Mouse (Mus musculus) embryonic facial prominence, embryonic 14.5 days (tissue): ENCODE measurements at regions not wholly inside any gene's neighbourhood (a gene's known extent, or its start where the extent isn't known, plus 50 kb on each side); places are given as distances from the start of the nearest gene placed in this dataset.

Experiments used
- ATAC-seq: fragments of 200-750 bp; cut with Nextera tagmentation; 2 replicates; pipeline ENCODE4 v1.8.0; 2017; ENCODE audit warnings: low read depth, moderate number of reproducible peaks, moderate TSS enrichment
- DNase-seq: peaks from one replicate; pipeline ENCODE4 v3.0.0-alpha.2; 2015; ENCODE audit warnings: low spot score
- H3K27ac ChIP-seq: fragments of 300-500 bp; sonication (generic); replicated peaks from 2 replicates; pipeline ENCODE4 v1.5.1; 2014; ENCODE audit warnings: low read depth, mild to moderate bottlenecking, low read length, moderate library complexity
- H3K27me3 ChIP-seq: fragments of 300-500 bp; sonication (generic); replicated peaks from 2 replicates; pipeline ENCODE4 v1.6.1; 2014; ENCODE audit warnings: low read length; ENCODE audit not compliant: control insufficient read depth, insufficient read depth
- H3K36me3 ChIP-seq: fragments of 300-500 bp; sonication (generic); 2 replicates; pipeline ENCODE4 v1.6.1; 2014; ENCODE audit warnings: low read length, mixed read lengths; ENCODE audit not compliant: control insufficient read depth, insufficient read depth
- H3K4me1 ChIP-seq: fragments of 300-500 bp; sonication (generic); 2 replicates; pipeline ENCODE4 v1.6.1; 2014; ENCODE audit warnings: antibody characterized with exemption, low read length; ENCODE audit not compliant: control insufficient read depth, insufficient read depth
- H3K4me2 ChIP-seq: fragments of 300-500 bp; sonication (generic); 2 replicates; pipeline ENCODE4 v1.6.1; 2014; ENCODE audit warnings: low read depth, mild to moderate bottlenecking, low read length, moderate library complexity, mixed read lengths
- H3K4me3 ChIP-seq: fragments of 300-500 bp; sonication (generic); 2 replicates; pipeline ENCODE4 v1.5.1; 2014; ENCODE audit warnings: low read depth, mild to moderate bottlenecking, low read length
- H3K9ac ChIP-seq: fragments of 300-500 bp; sonication (generic); 2 replicates; pipeline ENCODE4 v1.6.1; 2014; ENCODE audit warnings: low read depth, mild to moderate bottlenecking, low read length, moderate library complexity, mixed read lengths
- H3K9me3 ChIP-seq: fragments of 300-500 bp; sonication (generic); 2 replicates; pipeline ENCODE4 v1.6.1; 2016; ENCODE audit warnings: low read length; ENCODE audit not compliant: control insufficient read depth
- WGBS: fragments of 180-500 bp; shearing (Covaris S2); extraction: QIAGEN DNeasy Blood & Tissue Kit; methylation state at CpG from one replicate; pipeline ENCODE4 v1.1.7; 2014; 5-methylcytosine and 5-hydroxymethylcytosine counted together

- H3K4me3 ChIP-seq = no peak overlapping the region
These were observed 329.7 kb upstream of the Irx1 start for GRCm38 (mm10) chr13:72293059-72293694.

DNA sequence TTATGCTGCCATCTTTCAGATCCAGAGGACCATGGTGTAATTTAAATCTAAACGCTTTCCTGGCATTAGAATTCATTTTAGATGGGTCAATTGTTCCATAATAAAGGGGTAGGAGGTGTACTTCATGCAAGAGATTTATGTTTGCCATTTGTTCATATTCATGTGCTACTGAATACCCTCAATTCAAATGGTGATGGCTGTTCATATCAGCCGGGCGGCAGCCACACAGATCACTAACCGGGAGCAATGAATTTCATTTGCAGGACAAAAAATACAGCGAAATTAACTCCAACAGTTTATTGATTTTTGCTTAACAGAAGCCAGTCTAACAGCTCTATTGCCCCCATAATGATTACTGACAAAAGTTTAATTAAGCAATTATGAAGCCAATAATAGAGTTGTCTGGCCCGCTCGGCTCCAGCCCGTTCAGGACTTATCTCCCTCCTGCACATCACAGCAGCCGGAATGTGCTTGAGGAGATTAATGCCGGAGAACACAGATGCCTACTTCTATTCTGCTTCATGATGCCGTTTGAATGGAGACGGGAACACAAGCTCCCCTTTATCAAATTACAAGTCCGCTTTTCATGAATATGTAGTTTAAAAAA lies 330.3 kb upstream of the Irx2 start:
- H3K36me3 ChIP-seq = no peaks in the 10 kb centered on the region
- no peak overlapping the region for H3K27ac ChIP-seq
- H3K4me2 ChIP-seq = no peak overlapping the region
- WGBS = 46% methylated on average over 13 of the region's 13 CpGs
- peaks cover 54% of the 10 kb centered on the region for H3K27me3 ChIP-seq
- no peak for DNase-seq
- H3K4me3 ChIP-seq = no peak overlapping the region
- no peak for ATAC-seq
- no peak overlapping the region for H3K9ac ChIP-seq
- no peaks in the 10 kb centered on the region for H3K4me1 ChIP-seq
- no peaks in the 10 kb centered on the region for H3K9me3 ChIP-seq

More at GRCm38 (mm10) chr13:72293059-72293694, 329.7 kb upstream of the Irx1 start:
- ATAC-seq (no peak), DNase-seq (no peak)
- Histone ChIP-seq H3K27ac (no peak overlapping the region), H3K36me3 (no peaks in the 10 kb centered on the region), H3K4me1 (0 out of 2 replicates have a peak, but pooled peaks cover 5% of the 10 kb centered on the region), H3K27me3 (peaks cover 56% of the 10 kb centered on the region), H3K9ac (no peak overlapping the region), H3K4me2 (no peak overlapping the region), H3K9me3 (no peaks in the 10 kb centered on the region)
- 37% methylated on average over 10 of the region's 10 CpGs for WGBS

GRCm38 (mm10) chr13:72299660-72300059 lies 329.0 kb upstream of the Irx2 start:
- H3K9me3 ChIP-seq = no peaks in the 10 kb centered on the region
- no peak for ATAC-seq
- H3K27ac ChIP-seq = no peak overlapping the region
- DNase-seq = peak; percentile 27
- H3K36me3 ChIP-seq = no peaks in the 10 kb centered on the region
- no peaks in the 10 kb centered on the region for H3K4me1 ChIP-seq
- H3K4me3 ChIP-seq = no peak overlapping the region
- H3K4me2 ChIP-seq = no peak overlapping the region
- 29% methylated on average over 3 of the region's 3 CpGs for WGBS
- H3K27me3 ChIP-seq = peaks cover 57% of the 10 kb centered on the region
- no peak overlapping the region for H3K9ac ChIP-seq

DNA sequence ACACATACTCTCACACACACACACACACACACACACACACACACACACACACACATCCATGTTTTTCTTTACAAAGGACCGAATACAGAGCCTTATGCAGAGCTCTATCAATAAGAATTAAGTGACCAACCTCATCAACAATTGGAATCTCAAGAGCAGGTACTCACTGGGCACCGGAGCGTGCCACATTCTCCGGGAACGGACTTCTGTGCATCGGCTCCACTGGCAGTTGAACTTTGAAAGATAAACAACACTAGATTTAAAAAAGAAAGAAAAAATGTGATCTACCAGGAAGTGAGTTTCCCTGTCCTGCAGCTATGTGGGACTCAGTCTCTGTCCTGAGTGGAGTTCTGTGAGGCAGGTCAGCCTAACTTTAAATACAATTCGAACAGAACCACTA lies 327.5 kb upstream of the Irx2 start:
- no peak for DNase-seq
- Histone ChIP-seq H3K4me1 (no peaks in the 10 kb centered on the region), H3K27me3 (peaks cover 51% of the 10 kb centered on the region), H3K4me3 (no peak overlapping the region), H3K9ac (no peak overlapping the region), H3K4me2 (no peak overlapping the region), H3K36me3 (no peaks in the 10 kb centered on the region), H3K27ac (no peak overlapping the region), H3K9me3 (no peaks in the 10 kb centered on the region)
- no peak for ATAC-seq
- WGBS = 70% methylated on average over 7 of the region's 7 CpGs

GRCm38 (mm10) chr13:72301841-72302240 lies 326.8 kb upstream of the Irx2 start:
- ATAC-seq = no peak
- no peaks in the 10 kb centered on the region for H3K4me1 ChIP-seq
- no peaks in the 10 kb centered on the region for H3K9me3 ChIP-seq
- no peak overlapping the region for H3K4me3 ChIP-seq
- no peak overlapping the region for H3K27ac ChIP-seq
- peaks cover 49% of the 10 kb centered on the region for H3K27me3 ChIP-seq
- WGBS = 74% methylated on average over 15 of the region's 15 CpGs
- no peak overlapping the region for H3K9ac ChIP-seq
- no peak overlapping the region for H3K4me2 ChIP-seq
- no peak for DNase-seq
- no peaks in the 10 kb centered on the region for H3K36me3 ChIP-seq

DNA sequence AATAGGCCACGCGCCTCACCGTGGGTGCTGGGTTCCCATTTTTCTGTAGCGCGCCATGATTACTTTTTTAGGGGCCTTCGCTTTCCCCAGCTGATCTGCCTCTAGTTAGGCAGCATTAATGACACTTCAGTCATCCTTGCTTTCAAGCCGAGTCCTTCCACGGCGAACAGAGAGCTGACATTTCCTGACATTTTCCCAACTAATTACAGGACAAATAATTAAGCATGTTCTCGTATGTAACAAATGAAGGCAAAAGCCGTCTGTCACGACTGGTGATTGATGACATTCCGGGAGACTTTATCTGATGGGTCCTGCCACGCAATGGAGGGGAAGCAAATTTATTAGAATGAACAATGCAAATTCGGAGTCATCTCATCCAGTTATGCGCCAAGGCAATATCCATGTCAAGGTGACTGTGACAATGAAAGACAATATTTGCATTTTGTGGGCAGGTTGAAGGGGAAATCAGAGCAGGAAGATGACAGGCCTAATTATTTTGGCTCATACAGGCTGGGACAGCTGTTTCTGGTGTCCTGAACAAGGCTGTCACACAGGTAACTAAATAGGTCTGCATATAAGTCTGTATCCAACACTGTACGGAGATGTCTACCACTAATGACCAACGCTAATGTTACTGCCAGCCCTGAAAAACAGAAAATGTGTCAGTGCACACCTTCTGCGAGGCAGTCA lies 326.0 kb upstream of the Irx2 start:
- DNase-seq (no peak), ATAC-seq (no peak)
- no peak overlapping the region for H3K4me3 ChIP-seq
- no peak overlapping the region for H3K9ac ChIP-seq
- H3K4me1 ChIP-seq = no peaks in the 10 kb centered on the region
- H3K36me3 ChIP-seq = no peaks in the 10 kb centered on the region
- peaks cover 42% of the 10 kb centered on the region for H3K27me3 ChIP-seq
- H3K27ac ChIP-seq = no peak overlapping the region
- H3K9me3 ChIP-seq = no peaks in the 10 kb centered on the region
- 77% methylated on average over 19 of the region's 19 CpGs for WGBS
- no peak overlapping the region for H3K4me2 ChIP-seq

- WGBS = 63% methylated on average over 15 of the region's 15 CpGs
These were observed 325.4 kb upstream of the Irx2 start for GRCm38 (mm10) chr13:72303126-72303760.

DNA sequence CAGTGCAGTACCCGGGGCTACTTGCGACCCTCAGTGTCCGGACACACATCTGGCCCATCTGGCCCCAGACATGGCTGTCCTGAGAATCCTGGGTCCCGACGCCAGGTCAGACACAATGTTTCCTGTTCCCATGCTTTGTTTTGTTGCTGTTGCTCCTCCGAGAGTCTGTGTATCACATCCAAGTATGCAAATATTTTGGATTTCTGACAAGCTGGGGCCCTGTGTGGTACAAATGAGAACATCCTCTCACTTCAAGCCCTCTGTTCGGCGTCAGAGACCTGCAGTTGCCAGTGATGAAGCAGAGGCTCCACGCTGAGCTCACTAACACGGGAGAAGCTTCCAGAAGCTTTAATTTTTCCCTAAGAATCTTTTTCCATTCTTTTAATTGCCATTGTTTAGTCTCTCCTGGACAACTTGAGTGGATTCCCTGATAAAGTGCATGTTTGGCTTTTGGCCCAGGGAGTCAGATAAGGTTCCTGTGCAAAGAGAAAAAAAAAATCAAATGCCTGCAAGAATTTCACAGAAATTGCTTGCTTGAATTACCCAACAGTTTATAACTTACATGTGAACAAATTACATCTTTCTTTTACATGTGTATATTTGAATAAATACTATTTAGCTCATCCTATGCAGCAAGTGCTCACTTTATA lies 304.5 kb upstream of the Irx2 start:
- H3K27me3 ChIP-seq = no peaks in the 10 kb centered on the region
- no peak overlapping the region for H3K4me2 ChIP-seq
- H3K36me3 ChIP-seq = no peaks in the 10 kb centered on the region
- H3K4me3 ChIP-seq = no peak overlapping the region
- H3K9ac ChIP-seq = no peak overlapping the region
- H3K9me3 ChIP-seq = no peaks in the 10 kb centered on the region
- WGBS = 47% methylated on average over 10 of the region's 10 CpGs
- DNase-seq = peak; percentile 23
- no peak for ATAC-seq
- no peak overlapping the region for H3K27ac ChIP-seq
- no peaks in the 10 kb centered on the region for H3K4me1 ChIP-seq

More at GRCm38 (mm10) chr13:72303126-72303760, 325.4 kb upstream of the Irx2 start:
- Histone ChIP-seq H3K27me3 (peaks cover 40% of the 10 kb centered on the region), H3K9ac (no peak overlapping the region), H3K9me3 (no peaks in the 10 kb centered on the region), H3K36me3 (no peaks in the 10 kb centered on the region), H3K4me1 (no peaks in the 10 kb centered on the region), H3K4me3 (no peak overlapping the region), H3K27ac (no peak overlapping the region), H3K4me2 (no peak overlapping the region)
- DNase-seq (no peak), ATAC-seq (no peak)
